Mouse (Mus musculus) C2C12 (cell line): Measurements from ENCODE around the gene Ect2l. TPM values are rescaled to one million over a fixed set of nuclear protein-coding genes. Genes with fewer than 3 reads are reported as not detected.

ENCODE experiments used
- H3K27me3 ChIP-seq: one replicate; pipeline ENCODE4 v1.6.1; 2011; ENCODE audit not compliant: control insufficient read depth, insufficient read depth, insufficient read length
- H3K36me3 ChIP-seq: one replicate; pipeline ENCODE4 v1.6.1; 2011; ENCODE audit not compliant: control insufficient read depth, insufficient read depth
- H3K4me3 ChIP-seq: one replicate; pipeline ENCODE4 v1.5.1; 2011; ENCODE audit warnings: mild to moderate bottlenecking, control low read depth; ENCODE audit not compliant: poor library complexity, insufficient read depth, severe bottlenecking
- H3K79me2 ChIP-seq: one replicate; pipeline ENCODE4 v1.6.1; 2011; ENCODE audit not compliant: control insufficient read depth, insufficient read depth
- H3K79me3 ChIP-seq: one replicate; pipeline ENCODE4 v1.6.1; 2011; ENCODE audit warnings: low read depth, control low read depth
- H3ac ChIP-seq: one replicate; pipeline ENCODE3; 2011; ENCODE audit warnings: low read depth; ENCODE audit not compliant: control insufficient read depth, insufficient read length
- CEBPB ChIP-seq: IDR thresholded peaks from one replicate; pipeline ENCODE4 v1.6.1; 2011; ENCODE audit warnings: low read depth, mild to moderate bottlenecking, control low read depth, moderate library complexity
- CTCF ChIP-seq: IDR thresholded peaks from one replicate; pipeline ENCODE4 v1.5.1; 2011; ENCODE audit not compliant: control insufficient read depth, insufficient read depth, insufficient read length
- FOSL1 ChIP-seq: IDR thresholded peaks from one replicate; pipeline ENCODE4 v1.8.0; 2011; ENCODE audit warnings: mild to moderate bottlenecking, low read length; ENCODE audit not compliant: poor library complexity, insufficient read depth, severe bottlenecking
- MAX ChIP-seq: IDR thresholded peaks from one replicate; pipeline ENCODE4 v1.6.1; 2011; ENCODE audit warnings: mild to moderate bottlenecking, control low read depth
- MYOD1 ChIP-seq: IDR thresholded peaks from one replicate; pipeline ENCODE4 v1.6.1; 2011; ENCODE audit warnings: low read depth; ENCODE audit not compliant: control insufficient read depth, insufficient read length
- MYOG ChIP-seq: IDR thresholded peaks from one replicate; pipeline ENCODE4 v1.6.1; 2011; ENCODE audit not compliant: control insufficient read depth, insufficient read length; ENCODE audit errors: extremely low read depth
- USF1 ChIP-seq: IDR thresholded peaks from one replicate; pipeline ENCODE4 v1.6.1; 2011; ENCODE audit warnings: low read depth, mild to moderate bottlenecking, control low read depth, moderate library complexity
- polyA plus RNA-seq: library from polyadenylated mRNA; unstranded; fragments of >200 nt; fragmentation: generic; extraction: Trizol; gene quantifications from one replicate; pipeline ENCODE4 v1.2.1, GENCODE M21; 2012; ENCODE audit warnings: missing spikeins

Gene Ect2l
- polyA plus RNA-seq, 1 experiment, result 0.06 TPM

DNA sequence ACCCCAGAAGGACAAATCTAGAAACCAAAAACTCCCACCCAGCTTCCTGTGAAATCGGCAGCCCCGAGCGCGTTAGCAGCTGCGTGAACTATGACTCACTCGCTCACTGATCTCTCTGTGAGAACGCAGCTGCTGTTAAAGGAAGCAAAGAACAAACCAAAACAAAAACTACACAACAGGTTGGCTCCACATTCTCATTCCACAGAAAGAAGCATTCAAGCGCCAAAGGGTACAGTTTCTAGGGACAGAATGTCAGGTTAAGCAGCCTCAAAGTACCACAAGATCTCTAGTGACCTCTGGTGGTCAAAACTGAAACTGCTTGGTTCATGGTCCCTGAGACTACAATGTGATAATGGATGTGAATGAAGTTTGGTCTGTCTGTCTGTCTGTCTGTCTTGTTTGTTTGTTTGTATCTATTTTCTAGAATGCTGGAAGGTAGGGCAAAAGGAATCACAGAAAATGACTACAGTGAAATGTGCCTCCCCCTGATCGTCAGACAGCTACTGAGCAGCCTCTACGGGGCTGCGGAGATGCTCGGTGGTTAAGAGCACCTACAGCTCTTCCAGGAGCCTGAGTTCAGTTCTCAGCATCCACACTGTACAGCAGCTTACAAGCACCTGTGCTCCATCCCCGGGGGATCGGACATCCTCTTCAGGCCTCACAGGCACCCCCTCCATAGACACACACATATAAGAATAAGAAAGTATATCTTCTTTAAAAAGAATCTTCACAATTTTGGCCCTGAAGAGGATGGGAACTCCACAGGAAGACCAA, 13.3 kb downstream of the Ect2l start:
- TF ChIP-seq CTCF, result peak; percentile 56
- peak; percentile 3 for TF ChIP-seq FOSL1
- TF ChIP-seq MYOG, result no peak
- no peak for TF ChIP-seq MYOD1
- Histone ChIP-seq H3K79me3 (no peaks in the 10 kb centered on the region), H3K27me3 (no peaks in the 10 kb centered on the region), H3K4me3 (no peak overlapping the region), H3ac (peak overlapping the region; percentile 45), H3K36me3 (no peaks in the 10 kb centered on the region), H3K79me2 (no peaks in the 10 kb centered on the region)

DNA sequence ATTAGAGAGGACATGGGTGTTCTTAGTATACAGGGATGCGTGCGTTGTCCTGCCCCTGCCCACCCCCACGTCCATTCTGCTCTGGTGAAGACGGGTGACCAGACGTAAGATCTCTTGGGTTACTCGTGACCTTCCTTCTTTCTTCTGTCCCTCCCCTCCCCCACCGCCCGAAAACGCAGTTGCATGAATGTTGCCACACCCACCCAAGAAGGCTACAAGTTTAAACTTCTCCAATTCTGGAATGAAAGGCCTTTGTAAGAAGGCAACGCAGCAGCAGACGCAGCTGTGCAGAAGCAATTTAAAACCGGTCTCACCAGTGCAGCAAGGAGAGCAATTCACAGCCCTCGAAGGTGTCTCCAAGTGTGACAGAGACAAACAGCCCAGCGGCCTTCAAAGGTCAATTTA, 16.0 kb downstream of the Ect2l start:
- H3K27me3 ChIP-seq, result no peaks in the 10 kb centered on the region
- no peaks in the 10 kb centered on the region for H3K79me3 ChIP-seq
- H3K4me3 ChIP-seq, result no peak overlapping the region
- no peaks in the 10 kb centered on the region for H3K36me3 ChIP-seq
- TF ChIP-seq USF1, result no peak
- no peak for TF ChIP-seq MYOG
- no peak for TF ChIP-seq CTCF
- no peak for TF ChIP-seq FOSL1
- no peak for TF ChIP-seq MYOD1
- no peak overlapping the region for H3ac ChIP-seq
- no peaks in the 10 kb centered on the region for H3K79me2 ChIP-seq

DNA sequence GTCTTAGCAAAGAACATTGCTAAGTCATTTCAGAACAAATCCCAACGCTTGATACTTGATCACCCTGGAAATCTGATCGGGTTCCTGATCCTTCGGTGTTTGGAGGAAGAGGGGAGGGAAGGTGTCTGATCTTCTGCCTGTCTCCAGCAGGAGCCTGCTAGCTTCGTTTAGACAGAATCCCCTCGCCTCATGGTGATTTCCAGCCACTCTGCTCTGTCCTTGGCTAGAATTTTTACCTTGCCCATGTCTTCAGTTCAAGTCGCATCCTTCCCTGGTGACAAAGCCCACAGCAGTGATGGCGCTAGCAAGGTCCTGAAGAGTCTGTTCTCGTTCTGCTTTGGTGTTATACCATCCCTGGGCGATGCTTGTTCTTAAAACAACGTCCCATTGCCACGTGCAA, 16.5 kb downstream of the Ect2l start:
- Histone ChIP-seq H3K36me3 (no peaks in the 10 kb centered on the region), H3K27me3 (no peaks in the 10 kb centered on the region), H3K79me3 (no peaks in the 10 kb centered on the region), H3K4me3 (no peak overlapping the region), H3ac (no peak overlapping the region), H3K79me2 (no peaks in the 10 kb centered on the region)
- no peak for TF ChIP-seq MYOD1
- no peak for TF ChIP-seq CTCF

DNA sequence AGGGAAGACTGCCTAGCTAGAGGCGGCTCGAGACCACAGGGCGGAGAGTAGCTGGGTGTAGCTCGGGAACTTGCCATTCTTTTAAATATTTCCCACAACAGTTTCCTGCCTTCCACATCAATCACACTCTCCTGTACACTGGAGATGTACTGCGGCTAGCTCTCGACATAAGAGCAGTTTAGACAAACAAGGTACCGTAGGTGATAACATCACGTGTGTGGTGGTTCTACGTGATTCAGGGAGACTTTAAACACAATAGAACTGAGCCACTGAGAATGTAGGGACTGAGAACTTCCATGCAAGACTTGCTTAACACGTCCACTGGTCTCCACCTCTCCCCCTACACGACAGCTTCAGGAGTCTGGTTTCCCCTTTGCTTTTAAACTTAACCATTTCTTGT, 17.5 kb downstream of the Ect2l start:
- no peaks in the 10 kb centered on the region for H3K27me3 ChIP-seq
- TF ChIP-seq USF1 (no peak), FOSL1 (no peak), MYOD1 (no peak), MAX (no peak), CEBPB (no peak), CTCF (no peak), MYOG (no peak)
- no peaks in the 10 kb centered on the region for H3K36me3 ChIP-seq
- no peak overlapping the region for H3K4me3 ChIP-seq
- H3K79me2 ChIP-seq, result no peaks in the 10 kb centered on the region
- H3K79me3 ChIP-seq, result no peaks in the 10 kb centered on the region
- no peak overlapping the region for H3ac ChIP-seq

DNA sequence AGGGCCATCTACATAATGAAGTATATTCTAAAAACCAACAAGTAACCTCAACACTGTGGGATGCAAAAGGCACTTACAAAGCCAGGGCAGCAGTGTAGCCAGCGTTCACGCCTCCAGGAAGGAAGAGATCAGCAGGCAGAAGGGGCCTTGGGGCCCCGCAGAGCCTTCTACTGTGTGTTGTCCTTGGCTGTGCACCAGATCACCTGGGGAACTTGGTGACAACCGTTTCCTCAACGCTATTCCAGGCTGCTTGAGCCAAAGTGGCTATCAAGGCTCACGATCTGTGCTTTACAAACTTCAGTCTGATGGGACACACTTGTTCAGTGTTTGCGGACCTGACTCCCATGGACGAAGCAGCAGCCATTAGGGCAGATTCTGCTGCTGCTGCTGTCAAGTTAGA, 19.0 kb downstream of the Ect2l start:
- Histone ChIP-seq H3ac (no peak overlapping the region), H3K4me3 (no peak overlapping the region), H3K27me3 (no peaks in the 10 kb centered on the region), H3K79me2 (no peaks in the 10 kb centered on the region), H3K79me3 (no peaks in the 10 kb centered on the region), H3K36me3 (no peaks in the 10 kb centered on the region)
- TF ChIP-seq CTCF (no peak), USF1 (no peak), FOSL1 (no peak), MYOD1 (no peak), MYOG (no peak), MAX (no peak), CEBPB (no peak)

DNA sequence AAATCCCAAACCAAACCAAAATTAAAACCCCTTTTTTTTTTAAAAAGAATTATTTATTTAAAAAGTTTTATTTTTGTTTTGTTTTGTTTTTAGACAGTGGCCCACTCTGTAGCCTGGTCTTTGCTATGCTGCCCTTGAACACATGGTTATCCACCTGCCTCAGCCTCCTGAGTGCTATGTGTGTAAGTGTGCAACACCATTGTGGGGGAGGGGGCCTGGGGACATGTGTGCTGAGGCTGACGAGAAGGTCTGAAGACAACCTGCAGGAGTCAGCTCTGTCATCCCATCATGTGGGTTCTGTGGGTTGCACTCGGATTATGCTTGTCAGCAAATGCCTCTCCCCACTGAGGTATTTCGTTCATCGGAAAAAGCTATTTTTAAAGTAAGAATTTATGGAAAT, 21.2 kb downstream of the Ect2l start:
- no peak for TF ChIP-seq CEBPB
- TF ChIP-seq FOSL1, result no peak
- H3K36me3 ChIP-seq, result no peaks in the 10 kb centered on the region
- H3K27me3 ChIP-seq, result no peaks in the 10 kb centered on the region
- no peak overlapping the region for H3K4me3 ChIP-seq
- H3K79me2 ChIP-seq, result no peaks in the 10 kb centered on the region
- no peak overlapping the region for H3ac ChIP-seq
- H3K79me3 ChIP-seq, result no peaks in the 10 kb centered on the region
